Mouse (Mus musculus): Measurements from ENCODE around the gene Colgalt1. TPM values are rescaled to one million over a fixed set of nuclear protein-coding genes. Genes with fewer than 3 reads are reported as not detected.

The Colgalt1 gene
- polyA plus RNA-seq, 1 experiment from 2014 or later = 117 TPM

- in situ Hi-C loops (cut with MboI; ENCODE audit: low pct_unique_long_range_greater_than_20kb) = no loop called here
- ChIA-PET CTCF (interaction anchor here (1.5 to 2.3 kb wide), 2 partner anchors 11 to 35 kb away, joined by 5 to 12 read pairs; no protein-coding TSS in a partner anchor), POLR2A (no interaction called here)
Measured at GRCm38 (mm10) chr8:71597451-71597850, 13.3 kb upstream of the Colgalt1 start, which contains the start of gene Fam129c. Gene Fam129c, plus strand, starts transcription at chr8:71597648.

GRCm38 (mm10) chr8:71598375-71598774 is 12.4 kb upstream of the Colgalt1 start:
- CTCF ChIA-PET = interaction anchor here (0.7 to 2.3 kb wide), 4 partner anchors 19 to 68 kb away, joined by 3 to 12 read pairs (median 3); no protein-coding TSS in a partner anchor
- no peak for ATAC-seq
- DNase-seq (ENCODE audit: low read depth, low spot score) = no peak
- no peak for TF ChIP-seq CTCF (IDR thresholded peaks at IDR 0.05)
- H3K27me3 ChIP-seq = no peaks in the 10 kb centered on the region
- in situ Hi-C loops (cut with MboI; ENCODE audit: low pct_unique_long_range_greater_than_20kb) = no loop called here
- POLR2A ChIA-PET = no interaction called here

More at GRCm38 (mm10) chr8:71597451-71597850, 13.3 kb upstream of the Colgalt1 start, which contains the start of gene Fam129c:
- DNase-seq (ENCODE audit: low read depth, low spot score) = no peak
- ATAC-seq = no peak
- no peaks in the 10 kb centered on the region for H3K27me3 ChIP-seq
- TF ChIP-seq CTCF (IDR thresholded peaks at IDR 0.05) = no peak

GRCm38 (mm10) chr8:71598841-71599240 is 12.0 kb upstream of the Colgalt1 start:
- DNase-seq (ENCODE audit: low read depth, low spot score) = no peak
- ATAC-seq = no peak
- CTCF ChIA-PET = interaction anchor here (0.9 to 2.3 kb wide), 3 partner anchors 19 to 36 kb away, joined by 3 to 12 read pairs (median 3); no protein-coding TSS in a partner anchor
- in situ Hi-C loops (cut with MboI; ENCODE audit: low pct_unique_long_range_greater_than_20kb) = no loop called here
- no peak for TF ChIP-seq CTCF (IDR thresholded peaks at IDR 0.05)
- no peaks in the 10 kb centered on the region for H3K27me3 ChIP-seq
- POLR2A ChIA-PET = interaction anchor here (1.4 kb wide), 1 partner anchor 37 kb away, joined by 6 read pairs; no protein-coding TSS in a partner anchor

- DNase-seq (ENCODE audit: low read depth, low spot score) (no peak), ATAC-seq (no peak)
- CTCF ChIA-PET = interaction anchor here (0.7 kb wide), 1 partner anchor 39 kb away, joined by 3 read pairs; no protein-coding TSS in a partner anchor
- no peaks in the 10 kb centered on the region for H3K27me3 ChIP-seq
- in situ Hi-C loops (cut with MboI; ENCODE audit: low pct_unique_long_range_greater_than_20kb) = loop anchor here (5.0 kb wide), 2 partner anchors 40 to 50 kb away; no protein-coding TSS in a partner anchor
- no peak for TF ChIP-seq CTCF (IDR thresholded peaks at IDR 0.05)
- POLR2A ChIA-PET = no interaction called here
Measured at GRCm38 (mm10) chr8:71601939-71602665, 8.7 kb upstream of the Colgalt1 start.

- no peak for ATAC-seq
- no peaks in the 10 kb centered on the region for H3K27me3 ChIP-seq
- no peak for TF ChIP-seq CTCF (IDR thresholded peaks at IDR 0.05)
- ChIA-PET POLR2A (interaction anchor here (0.6 kb wide), 1 partner anchor 15 kb away, joined by 6 read pairs; no protein-coding TSS in a partner anchor), CTCF (interaction anchor here (0.7 kb wide), 1 partner anchor 40 kb away, joined by 3 read pairs; no protein-coding TSS in a partner anchor)
- DNase-seq (ENCODE audit: low read depth, low spot score) = no peak
- in situ Hi-C loops (cut with MboI; ENCODE audit: low pct_unique_long_range_greater_than_20kb) = loop anchor here (5.0 kb wide), 2 partner anchors 40 to 50 kb away; no protein-coding TSS in a partner anchor
Measured at GRCm38 (mm10) chr8:71602666-71603334, 8.0 kb upstream of the Colgalt1 start.

- ATAC-seq = no peak
- no peak for DNase-seq (ENCODE audit: low read depth, low spot score)
- ChIA-PET POLR2A (no interaction called here), CTCF (interaction anchor here (1.5 to 2.8 kb wide), 3 partner anchors 8 to 57 kb away, joined by 5 to 11 read pairs (median 6); no protein-coding TSS in a partner anchor)
- in situ Hi-C loops (cut with MboI; ENCODE audit: low pct_unique_long_range_greater_than_20kb) = loop anchor here (5.0 kb wide), 2 partner anchors 42 to 48 kb away; no protein-coding TSS in a partner anchor
- no peaks in the 10 kb centered on the region for H3K27me3 ChIP-seq
- TF ChIP-seq CTCF (IDR thresholded peaks at IDR 0.05) = no peak
Measured at GRCm38 (mm10) chr8:71604021-71604420, 6.8 kb upstream of the Colgalt1 start.

GRCm38 (mm10) chr8:71612141-71612540 is 1.3 kb downstream of the Colgalt1 start:
- no peak for TF ChIP-seq CTCF (IDR thresholded peaks at IDR 0.05)
- ChIA-PET POLR2A (interaction anchor here (0.5 kb wide), 1 partner anchor 360 kb away, joined by 3 read pairs; no protein-coding TSS in a partner anchor), CTCF (interaction anchor here (0.7 to 4.6 kb wide), 7 partner anchors 10 to 82 kb away, joined by 3 to 19 read pairs (median 3); partner anchors contain the start of gene Tmem221)
- no peak for DNase-seq (ENCODE audit: low read depth, low spot score)
- no peaks in the 10 kb centered on the region for H3K27me3 ChIP-seq
- ATAC-seq = no peak
- in situ Hi-C loops (cut with MboI; ENCODE audit: low pct_unique_long_range_greater_than_20kb) = no loop called here

- ATAC-seq = no peak
- in situ Hi-C loops (cut with MboI; ENCODE audit: low pct_unique_long_range_greater_than_20kb) = no loop called here
- H3K27me3 ChIP-seq = no peaks in the 10 kb centered on the region
- TF ChIP-seq CTCF (IDR thresholded peaks at IDR 0.05) = no peak
- ChIA-PET POLR2A (no interaction called here), CTCF (interaction anchor here (1.2 to 4.6 kb wide), 4 partner anchors 11 to 54 kb away, joined by 3 to 19 read pairs (median 5); partner anchors contain the start of gene Tmem221)
- DNase-seq (ENCODE audit: low read depth, low spot score) = no peak
Measured at GRCm38 (mm10) chr8:71613418-71613817, 2.6 kb downstream of the Colgalt1 start.

- POLR2A ChIA-PET = no interaction called here
- CTCF ChIA-PET = no interaction called here
- TF ChIP-seq CTCF (IDR thresholded peaks at IDR 0.05) = no peak
- H3K27me3 ChIP-seq = no peaks in the 10 kb centered on the region
- ATAC-seq (no peak), DNase-seq (ENCODE audit: low read depth, low spot score) (no peak)
- in situ Hi-C loops (cut with MboI; ENCODE audit: low pct_unique_long_range_greater_than_20kb) = no loop called here
Measured at GRCm38 (mm10) chr8:71619786-71620185, 9.0 kb downstream of the Colgalt1 start.

GRCm38 (mm10) chr8:71625088-71625487 is 14.3 kb downstream of the Colgalt1 start:
- no peaks in the 10 kb centered on the region for H3K27me3 ChIP-seq
- DNase-seq (ENCODE audit: low read depth, low spot score) = no peak
- no peak for TF ChIP-seq CTCF (IDR thresholded peaks at IDR 0.05)
- in situ Hi-C loops (cut with MboI; ENCODE audit: low pct_unique_long_range_greater_than_20kb) = no loop called here
- ATAC-seq = no peak
- ChIA-PET POLR2A (no interaction called here), CTCF (interaction anchor here (0.9 to 2.1 kb wide), 3 partner anchors 12 to 35 kb away, joined by 3 to 5 read pairs (median 3); no protein-coding TSS in a partner anchor)
